Mouse (Mus musculus): Measurements from ENCODE around the gene Inpp4b. TPM values are rescaled to one million over a fixed set of nuclear protein-coding genes. Genes with fewer than 3 reads are reported as not detected.
"Not testable (repeated sequence)": the region's sequence is repeated elsewhere in the genome, so short reads cannot be mapped to it uniquely, and the experiment has no call there.

The Inpp4b gene
- polyA plus RNA-seq, 1 experiment from 2014 or later, result 15.8 TPM

GRCm38 (mm10) chr8:82067619-82068018, 725.3 kb downstream of the Inpp4b start:
- WGBS, result 85% methylated on average over 3 of the region's 3 CpGs
- no peak for DNase-seq (ENCODE audit: low spot score)
- Histone ChIP-seq H3K9me3 (replicated peaks) (no peaks in the 10 kb centered on the region), H3K4me1 (no peaks in the 10 kb centered on the region), H3K36me3 (no peaks in the 10 kb centered on the region), H3K4me3 (no peak overlapping the region), H3K27ac (no peak overlapping the region), H3K27me3 (ENCODE audit: low read depth, poor library complexity, severe bottlenecking) (no peaks in the 10 kb centered on the region)

GRCm38 (mm10) chr8:82079267-82079666, 736.9 kb downstream of the Inpp4b start:
- Histone ChIP-seq H3K9me3 (replicated peaks) (no peaks in the 10 kb centered on the region), H3K27me3 (ENCODE audit: low read depth, poor library complexity, severe bottlenecking) (no peaks in the 10 kb centered on the region), H3K4me3 (no peak overlapping the region), H3K27ac (no peak overlapping the region), H3K36me3 (no peaks in the 10 kb centered on the region), H3K4me1 (no peaks in the 10 kb centered on the region)
- no peak for DNase-seq (ENCODE audit: low spot score)

- WGBS, result 96% methylated on average over 7 of the region's 7 CpGs
- H3K4me1 ChIP-seq; H3K27ac ChIP-seq; DNase-seq (ENCODE audit: low spot score); H3K9me3 ChIP-seq (replicated peaks); H3K36me3 ChIP-seq; H3K4me3 ChIP-seq; H3K27me3 ChIP-seq (ENCODE audit: low read depth, poor library complexity, severe bottlenecking): not testable (repeated sequence)
Measured at GRCm38 (mm10) chr8:82086631-82087030, 744.3 kb downstream of the Inpp4b start.

DNA sequence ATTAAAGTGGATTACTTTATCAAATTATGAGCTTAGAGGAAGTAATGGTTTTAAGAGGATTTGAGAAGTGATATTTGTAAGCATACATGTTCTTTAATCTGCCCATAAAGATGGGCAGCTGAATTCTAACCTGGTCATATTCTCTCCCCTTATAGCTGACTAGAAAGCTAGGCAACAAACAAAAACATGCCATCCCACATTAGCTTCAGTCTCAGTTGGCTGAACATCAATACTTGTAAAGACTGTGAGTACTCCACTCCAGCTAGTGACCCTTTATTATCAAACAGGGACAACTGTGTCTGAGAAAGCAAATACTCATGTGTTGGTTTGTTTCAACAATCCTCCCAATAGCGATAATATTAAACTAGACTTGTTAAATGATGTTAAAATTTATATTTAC, 748.5 kb downstream of the Inpp4b start:
- Histone ChIP-seq H3K27ac (no peak overlapping the region), H3K36me3 (no peaks in the 10 kb centered on the region), H3K4me1 (no peaks in the 10 kb centered on the region), H3K4me3 (no peak overlapping the region), H3K9me3 (replicated peaks) (no peaks in the 10 kb centered on the region), H3K27me3 (ENCODE audit: low read depth, poor library complexity, severe bottlenecking) (no peaks in the 10 kb centered on the region)
- DNase-seq (ENCODE audit: low spot score), result no peak
- WGBS, result 87% methylated on average over 1 of the region's 1 CpGs

GRCm38 (mm10) chr8:82093274-82093673, 750.9 kb downstream of the Inpp4b start:
- H3K36me3 ChIP-seq, result no peaks in the 10 kb centered on the region
- H3K27ac ChIP-seq, result no peak overlapping the region
- no peak for DNase-seq (ENCODE audit: low spot score)
- no peak overlapping the region for H3K4me3 ChIP-seq
- no peaks in the 10 kb centered on the region for H3K9me3 ChIP-seq (replicated peaks)
- H3K27me3 ChIP-seq (ENCODE audit: low read depth, poor library complexity, severe bottlenecking), result no peaks in the 10 kb centered on the region
- H3K4me1 ChIP-seq, result no peaks in the 10 kb centered on the region

DNA sequence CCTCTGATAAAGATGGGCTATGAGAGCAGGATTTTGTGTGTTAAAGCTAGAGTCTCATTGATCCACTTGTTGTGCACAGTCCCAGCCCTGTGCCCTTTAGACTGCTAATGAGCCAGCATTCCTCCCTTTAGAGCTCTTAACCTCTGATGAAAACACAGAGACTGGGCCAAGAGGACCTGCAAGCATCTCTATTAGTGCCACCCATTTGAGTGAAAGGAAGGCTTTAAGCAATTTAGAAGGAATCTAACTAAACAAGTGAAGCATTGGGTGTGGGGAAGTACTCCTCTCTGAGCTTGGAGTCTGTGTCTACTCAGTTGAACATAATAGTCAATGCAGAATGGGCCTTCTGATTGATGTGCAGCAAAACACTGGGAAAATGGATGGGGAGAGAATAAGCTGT, 762.2 kb downstream of the Inpp4b start:
- H3K9me3 ChIP-seq (replicated peaks), result no peaks in the 10 kb centered on the region
- H3K27ac ChIP-seq, result no peak overlapping the region
- H3K4me3 ChIP-seq, result no peak overlapping the region
- DNase-seq (ENCODE audit: low spot score), result no peak
- H3K27me3 ChIP-seq (ENCODE audit: low read depth, poor library complexity, severe bottlenecking), result no peaks in the 10 kb centered on the region
- H3K4me1 ChIP-seq, result peaks cover 11% of the 10 kb centered on the region
- H3K36me3 ChIP-seq, result no peaks in the 10 kb centered on the region

DNA sequence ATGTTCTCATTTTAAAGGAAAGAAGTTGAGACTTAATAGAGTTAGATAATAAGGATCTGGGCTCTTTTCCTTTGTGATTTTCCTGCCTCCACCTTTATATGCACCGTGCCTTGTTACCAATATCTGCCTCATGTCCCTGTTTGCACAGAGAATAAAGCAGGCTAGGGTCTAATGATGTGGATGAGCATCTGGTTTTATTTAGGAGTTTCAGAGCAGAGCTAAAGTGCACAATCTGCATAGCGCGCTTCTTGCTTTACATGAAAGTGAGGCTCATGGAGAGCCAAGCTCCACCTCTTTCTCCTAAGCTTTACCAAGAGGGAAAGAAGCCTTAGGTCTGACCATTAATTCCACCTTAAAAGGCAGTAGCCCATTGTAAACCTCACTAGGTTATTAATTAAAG, 763.8 kb downstream of the Inpp4b start:
- H3K27me3 ChIP-seq (ENCODE audit: low read depth, poor library complexity, severe bottlenecking), result no peaks in the 10 kb centered on the region
- DNase-seq (ENCODE audit: low spot score), result no peak
- no peak overlapping the region for H3K4me3 ChIP-seq
- peak overlapping the region; percentile 53; the same call in 1 of the 2 replicates for H3K27ac ChIP-seq
- 33% methylated on average over 3 of the region's 3 CpGs for WGBS
- no peaks in the 10 kb centered on the region for H3K36me3 ChIP-seq
- H3K4me1 ChIP-seq, result peaks cover 11% of the 10 kb centered on the region
- H3K9me3 ChIP-seq (replicated peaks), result no peaks in the 10 kb centered on the region

GRCm38 (mm10) chr8:82150272-82150671, 807.9 kb downstream of the Inpp4b start:
- DNase-seq (ENCODE audit: low spot score), result no peak
- H3K9me3 ChIP-seq (replicated peaks), result no peaks in the 10 kb centered on the region
- H3K27ac ChIP-seq, result no peak overlapping the region
- H3K4me3 ChIP-seq, result no peak overlapping the region
- no peaks in the 10 kb centered on the region for H3K27me3 ChIP-seq (ENCODE audit: low read depth, poor library complexity, severe bottlenecking)
- no peaks in the 10 kb centered on the region for H3K36me3 ChIP-seq
- H3K4me1 ChIP-seq, result no peaks in the 10 kb centered on the region

DNA sequence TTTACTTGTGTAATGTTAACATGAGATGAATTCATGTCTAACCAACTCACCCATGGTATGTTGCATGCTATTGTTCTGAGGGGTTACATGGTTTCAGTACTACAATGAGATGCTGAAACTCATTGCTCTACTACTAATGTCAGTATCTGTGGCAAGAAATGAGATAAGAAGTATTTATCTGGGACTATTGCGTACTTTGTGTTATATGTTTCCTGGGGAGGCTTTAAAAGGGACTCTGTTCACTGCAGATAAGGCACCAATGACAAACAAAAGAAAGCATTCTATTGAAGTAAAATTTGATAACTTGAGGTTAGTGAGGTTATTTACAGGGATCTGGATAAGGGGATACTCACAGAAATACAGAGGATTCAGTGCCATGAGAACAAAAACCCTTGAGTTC, 815.6 kb downstream of the Inpp4b start:
- no peaks in the 10 kb centered on the region for H3K4me1 ChIP-seq
- H3K9me3 ChIP-seq (replicated peaks), result no peaks in the 10 kb centered on the region
- no peak for DNase-seq (ENCODE audit: low spot score)
- 94% methylated on average over 1 of the region's 1 CpGs for WGBS
- no peaks in the 10 kb centered on the region for H3K27me3 ChIP-seq (ENCODE audit: low read depth, poor library complexity, severe bottlenecking)
- no peak overlapping the region for H3K27ac ChIP-seq
- H3K4me3 ChIP-seq, result no peak overlapping the region
- H3K36me3 ChIP-seq, result no peaks in the 10 kb centered on the region

Data from limb, embryonic 10.5 days (tissue).